ENCODE assay signal across 22 mouse cellular contexts in genomic region chr3:135631856-135632255, GRCm38 (mm10). TPM values are rescaled to one million over a fixed set of nuclear protein-coding genes. Genes with fewer than 3 reads are reported as not detected.
DNase-seq lines count a peak whose midpoint lies in the region; ATAC-seq and TF ChIP-seq lines count a peak whose summit lies in the region.
"Had no signal": no experiment of that assay in that cellular context is flagged by ENCODE, and none has a peak within 500 bp of the region (broad histone marks: within the 10 kb centered on the region; RNA-seq: fewer than 3 reads in every experiment).

No protein-coding gene starts in this region.

- no peak for TF ChIP-seq CTCF in G1E (IDR thresholded peaks at IDR 0.05; ENCODE audit: low read depth, low read length)

- H3K9me3 ChIP-seq in G1E (replicated peaks): no peaks in the 10 kb centered on the region
- H3K9me3 ChIP-seq: heart, embryonic 12.5 days; limb, embryonic 10.5 days; limb, embryonic 15.5 days; midbrain, embryonic 12.5 days; neural tube, embryonic 12.5 days had no signal

- no peaks in the 10 kb centered on the region for H3K27me3 ChIP-seq in G1E (ENCODE audit: insufficient read depth, low read length)
- H3K27me3 ChIP-seq: heart, embryonic 12.5 days; limb, embryonic 15.5 days; midbrain, embryonic 12.5 days; neural tube, embryonic 12.5 days had no signal

- no peak overlapping the region; the same call in 1 of the 2 replicates for H3K4me3 ChIP-seq in G1E (ENCODE audit: low read depth, low read length)
- H3K4me3 ChIP-seq: gastrocnemius, adult 2 months; heart, adult 2 months; heart, embryonic 12.5 days; limb, embryonic 10.5 days; limb, embryonic 15.5 days; midbrain, embryonic 12.5 days; myocyte; neural tube, embryonic 12.5 days had no signal

- peak; percentile 46 for DNase-seq in adrenal gland, adult 2 months
- no peak for DNase-seq in adrenal gland, postnatal 25 days
- DNase-seq in lung, postnatal 36 days: peak; percentile 35
- DNase-seq in lung, postnatal 25 days (ENCODE audit: low spot score): no peak
- DNase-seq in G1E (ENCODE audit: low spot score): no peak
- peak; percentile 34 to 48 for DNase-seq in adrenal gland, postnatal 36 days
- no peak for DNase-seq in frontal cortex, postnatal 14 days (ENCODE audit: low spot score in 2 of 2)
- no peak for DNase-seq in thymus, postnatal 14 days
- DNase-seq: gastrocnemius, adult 2 months; gastrocnemius, postnatal 36 days; heart, adult 2 months; kidney, postnatal 10 days; layer of hippocampus, postnatal 36 days; lung, adult 2 months; lung, postnatal 10 days had no signal

- H3K4me1 ChIP-seq in G1E (ENCODE audit: insufficient read depth, low read depth, low read length): peaks cover 90% of the 10 kb centered on the region
- H3K4me1 ChIP-seq: limb, embryonic 15.5 days; midbrain, embryonic 12.5 days had no signal

- peaks cover 5% of the 10 kb centered on the region for H3K36me3 ChIP-seq in G1E (replicated peaks)

- peak; percentile 29; the same call in 1 of the 2 replicates for ATAC-seq in G1E (ENCODE audit: extremely low read depth, insufficient number of reproducible peaks, low FRiP score, poor library complexity, severe bottlenecking)
- ATAC-seq: intestine, postnatal 0 days had no signal

RNA-seq across cellular contexts. Expression of gene Nfkb1, which starts 59.5 kb away (rescaled TPM):
- 10 to 100 TPM; 44.2 to 55.6 TPM for total RNA-seq in adrenal gland, adult 2 months (2021)
- polyA plus RNA-seq in adrenal gland, adult 2 months (2012; rRNA removed): 51.6 and 58.1 TPM in 2 replicates
- 68.8 and 69.5 TPM in 2 replicates for total RNA-seq in adrenal gland, postnatal 25 days (2021)
- 11.0 and 14.5 TPM in 2 replicates for total RNA-seq in G1E (2014; fragmentation: Nextera tagmentation)
- total RNA-seq in G1E (2017): 3.8 TPM in 2 replicates
- polyA plus RNA-seq in G1E (2012): 2.7 and 3.5 TPM in 2 replicates
- total RNA-seq in adrenal gland, postnatal 36 days (2021): 10 to 100 TPM; 55.8 to 58.1 TPM

Comparison
In these comparisons a context has a peak if more than half of its experiments do, and no peak if none do; other contexts are left out.
1. DNase-seq: peak in adrenal gland, adult 2 months (single experiment), lung, postnatal 36 days (single experiment) and adrenal gland, postnatal 36 days (2 of 2); none in adrenal gland, postnatal 25 days (single experiment), lung, postnatal 25 days (single experiment), G1E (single experiment), frontal cortex, postnatal 14 days (0 of 2) and thymus, postnatal 14 days (single experiment).